In genomic region chr1:155051701-155052127, GRCm38 (mm10) we compare ENCODE assay signal across 8 mouse cellular contexts. TPM values are rescaled to one million over a fixed set of nuclear protein-coding genes. Genes with fewer than 3 reads are reported as not detected.
A peak's percentile ranks its signal among the peaks of the same experiment; 100 is the strongest.
DNase-seq lines count a peak whose midpoint lies in the region; ATAC-seq and TF ChIP-seq lines count a peak whose summit lies in the region.

No protein-coding gene starts in this region.

- no peak overlapping the region for H3K4me3 ChIP-seq in heart, embryonic 11.5 days (ENCODE audit: low read depth, low read length)
- H3K4me3 ChIP-seq in kidney, embryonic 15.5 days (replicated peaks) = no peak overlapping the region
- H3K4me3 ChIP-seq in olfactory bulb, adult 2 months (ENCODE audit: insufficient read depth, low read depth, low read length) = no peak overlapping the region

- H3K9ac ChIP-seq in heart, embryonic 11.5 days (ENCODE audit: low read depth, low read length) = peak overlapping the region; percentile 40; the same call in 1 of the 2 replicates
- no peak overlapping the region for H3K9ac ChIP-seq in kidney, embryonic 15.5 days

- TF ChIP-seq POLR2A in olfactory bulb, adult 2 months (IDR thresholded peaks at IDR 0.05; ENCODE audit: insufficient read depth, low read depth, low read length) = no peak

- no peaks in the 10 kb centered on the region for H3K27me3 ChIP-seq in heart, embryonic 11.5 days (ENCODE audit: control insufficient read depth, insufficient read depth, low read length)
- H3K27me3 ChIP-seq in kidney, embryonic 15.5 days = no peaks in the 10 kb centered on the region

- DNase-seq in frontal cortex, postnatal 14 days (ENCODE audit: low spot score in 2 of 2) = no peak
- DNase-seq in cerebellum, adult 9-11 months = peak; percentile 81
- DNase-seq in thymus, postnatal 0 days (ENCODE audit: low spot score) = no peak
- no peak for DNase-seq in urinary bladder, postnatal 36 days (ENCODE audit: low spot score in 2 of 2)

- no peaks in the 10 kb centered on the region for H3K9me3 ChIP-seq in heart, embryonic 11.5 days (replicated peaks; ENCODE audit: control insufficient read depth, low read length)
- no peaks in the 10 kb centered on the region for H3K9me3 ChIP-seq in kidney, embryonic 15.5 days (replicated peaks)

- peaks cover 46% of the 10 kb centered on the region for H3K4me1 ChIP-seq in heart, embryonic 11.5 days (ENCODE audit: control insufficient read depth, insufficient read depth, low read length)
- H3K4me1 ChIP-seq in kidney, embryonic 15.5 days = peaks cover 63% of the 10 kb centered on the region
- peaks cover 30% of the 10 kb centered on the region for H3K4me1 ChIP-seq in olfactory bulb, adult 2 months (ENCODE audit: control insufficient read depth, insufficient read depth, low read length)

- peak; percentile 51 for ATAC-seq in frontal cortex, adult (ENCODE audit: low TSS enrichment)
- ATAC-seq in heart, embryonic 11.5 days (replicated peaks; ENCODE audit: insufficient number of reproducible peaks, low FRiP score, low TSS enrichment) = no peak
- peak; percentile 34 for ATAC-seq in kidney, embryonic 15.5 days (replicated peaks; ENCODE audit: low FRiP score)

- no peak overlapping the region for H3K4me2 ChIP-seq in heart, embryonic 11.5 days
- no peak overlapping the region for H3K4me2 ChIP-seq in kidney, embryonic 15.5 days

- H3K27ac ChIP-seq in heart, embryonic 11.5 days (ENCODE audit: low read depth, low read length) = peak overlapping the region; percentile 36
- H3K27ac ChIP-seq in kidney, embryonic 15.5 days = peak overlapping the region; percentile 63
- peak overlapping the region; percentile 79 for H3K27ac ChIP-seq in olfactory bulb, adult 2 months (ENCODE audit: insufficient read depth, low read depth, low read length)

- 46% methylated on average over 10 of the region's 10 CpGs for WGBS in heart, embryonic 11.5 days (ENCODE audit: insufficient replicate concordance)
- 27% methylated on average over 10 of the region's 10 CpGs for WGBS in kidney, embryonic 15.5 days
- 17% methylated on average over 10 of the region's 10 CpGs for WGBS in olfactory bulb, adult 2 months

- no peak for TF ChIP-seq CTCF in olfactory bulb, adult 2 months (IDR thresholded peaks at IDR 0.05; ENCODE audit: insufficient read depth, low read depth, low read length)

- no peaks in the 10 kb centered on the region for H3K36me3 ChIP-seq in heart, embryonic 11.5 days (ENCODE audit: control insufficient read depth, insufficient read depth, low read length)
- no peaks in the 10 kb centered on the region for H3K36me3 ChIP-seq in kidney, embryonic 15.5 days

RNA-seq across cellular contexts. Expression of gene Ier5, which starts 47.7 kb away (rescaled TPM):
- polyA plus RNA-seq in heart, embryonic 11.5 days (2014; fragmentation: Nextera tagmentation; extraction: Ambion mirVana) = 7.3 and 7.7 TPM in 2 replicates
- polyA plus RNA-seq in kidney, embryonic 15.5 days (2015; fragmentation: Nextera tagmentation; extraction: Ambion mirVana) = 7.5 and 7.6 TPM in 2 replicates
- not detected in 2 replicates for polyA plus RNA-seq in olfactory bulb, adult 2 months (2012; ENCODE audit: insufficient read depth, insufficient read length, low replicate concordance, missing spikeins)
- 6.4 and 10.8 TPM in 2 replicates for polyA plus RNA-seq in thymus, postnatal 0 days (2015; fragmentation: Nextera tagmentation; extraction: Ambion mirVana)
